Mouse (Mus musculus) kidney, adult 2 months (tissue): Measurements from ENCODE around the gene Eif3c.

Experiments
- CTCF ChIP-seq: fragments of 200-500 bp; conservative IDR thresholded peaks from 2 replicates; pipeline ENCODE4 v1.5.1; 2011; ENCODE audit warnings: low read depth, mild to moderate bottlenecking, control low read depth, low read length, moderate library complexity, mixed read lengths; ENCODE audit not compliant: insufficient read depth, insufficient read length
- POLR2A ChIP-seq: fragments of 200-500 bp; IDR thresholded peaks from one replicate; pipeline ENCODE4 v1.6.1; 2011; ENCODE audit warnings: low read depth, low read length, control low read depth

GRCm38 (mm10) chr7:126535766-126536165 lies 30.4 kb downstream of the Eif3c start:
- no peak for TF ChIP-seq POLR2A
- TF ChIP-seq CTCF: no peak
